Mouse (Mus musculus): ENCODE results near the gene Cdh15.
A peak's percentile ranks its signal among the peaks of the same experiment; 100 is the strongest.

Gene Cdh15

DNA sequence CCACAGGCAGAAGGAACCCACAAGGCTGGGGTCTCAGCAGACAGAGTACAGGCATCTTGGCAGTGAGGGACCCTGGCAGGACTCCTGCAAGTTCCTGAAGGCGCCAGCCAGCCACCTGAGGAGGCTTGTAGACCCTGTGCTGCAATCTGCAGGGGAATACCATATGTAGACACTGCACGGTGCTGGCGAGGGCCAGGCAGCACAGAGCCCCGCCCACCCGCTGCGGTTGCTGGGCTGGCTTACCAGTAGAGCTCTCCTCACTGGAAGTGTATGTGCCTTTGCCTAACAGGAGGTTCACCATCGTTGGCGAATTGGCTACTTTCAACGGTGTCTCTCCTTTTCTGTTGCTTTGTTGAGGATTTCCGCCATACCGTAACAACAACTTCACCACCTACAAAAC, 48.6 kb downstream of the Cdh15 start:
- no peak for DNase-seq

DNA sequence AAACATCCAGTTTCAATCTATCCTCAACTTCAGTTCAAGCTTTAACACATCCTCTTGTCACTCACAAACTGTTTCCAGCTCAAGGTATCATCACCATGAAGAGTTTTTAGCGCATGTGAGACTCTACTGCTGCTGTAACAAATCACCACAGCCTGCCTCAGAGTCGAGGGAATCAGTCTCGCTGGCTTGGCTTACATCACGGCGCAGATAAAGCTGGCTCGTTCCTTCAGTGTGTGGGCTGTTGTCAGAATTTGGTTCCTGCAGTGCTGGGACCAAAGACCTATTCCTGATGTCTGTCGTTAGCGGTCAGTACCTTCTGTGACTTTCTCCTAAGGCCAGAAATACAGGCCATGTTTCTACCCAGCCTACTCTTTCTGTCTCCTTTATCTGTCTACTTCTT, 49.4 kb downstream of the Cdh15 start:
- DNase-seq, result no peak

DNA sequence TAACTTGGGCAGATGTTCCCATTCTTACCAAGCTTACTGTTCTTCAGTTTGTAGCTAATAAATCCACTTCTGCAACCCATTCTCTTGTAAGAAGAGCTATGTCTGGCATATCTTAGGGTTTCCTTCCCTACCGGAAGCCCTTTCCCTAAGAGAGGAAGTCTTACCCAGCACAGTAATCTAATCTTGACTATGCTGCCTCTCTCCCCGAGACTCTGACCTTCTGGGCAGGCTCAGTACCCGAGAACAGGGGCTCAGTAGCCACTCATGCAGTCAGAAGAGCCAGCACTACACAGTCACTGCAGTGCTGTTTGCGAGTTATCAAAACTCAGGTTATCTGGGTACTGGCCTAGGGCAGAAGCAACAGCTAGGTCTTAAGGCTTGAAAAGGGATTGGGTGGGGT, 50.3 kb downstream of the Cdh15 start:
- DNase-seq, result no peak

DNA sequence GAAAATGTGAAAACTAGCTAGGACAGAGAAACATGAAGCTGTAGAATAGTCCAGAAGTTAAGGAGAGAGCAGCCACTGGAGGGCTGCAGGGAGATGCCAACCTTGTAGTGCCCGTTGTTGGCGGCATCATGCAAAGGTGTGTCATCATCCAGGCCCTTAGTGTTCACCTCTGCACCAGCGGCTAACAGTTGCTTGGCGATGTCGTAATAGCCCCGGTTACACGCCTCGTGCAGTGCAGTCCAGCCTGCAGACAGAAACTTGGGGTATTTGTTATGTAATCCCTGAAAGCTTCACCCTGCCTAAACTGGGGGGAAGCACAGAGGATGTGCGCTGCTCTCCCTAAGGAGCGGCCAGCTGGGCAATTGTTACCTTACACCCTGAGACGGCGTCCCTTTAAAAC, 50.7 kb downstream of the Cdh15 start:
- DNase-seq, result no peak

DNA sequence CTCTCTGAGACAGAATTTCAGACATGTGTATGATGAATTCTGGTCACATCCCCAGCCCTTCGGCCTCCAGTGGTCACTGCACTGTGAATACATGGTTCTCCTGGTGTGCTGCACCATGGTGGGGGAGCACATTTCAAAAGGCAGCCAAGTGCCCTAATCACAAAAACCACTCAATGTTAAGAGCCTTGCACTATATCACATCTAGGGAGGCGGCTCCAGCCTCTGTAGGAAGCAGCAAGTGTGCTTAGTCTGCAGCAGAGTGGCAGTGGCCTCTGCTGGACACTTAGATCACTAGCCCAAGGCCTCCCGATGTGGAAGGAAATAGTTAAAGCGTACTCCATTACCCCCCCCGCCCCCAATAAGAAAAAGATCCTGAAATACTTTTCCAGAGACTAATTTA, 51.3 kb downstream of the Cdh15 start:
- no peak for DNase-seq

DNA sequence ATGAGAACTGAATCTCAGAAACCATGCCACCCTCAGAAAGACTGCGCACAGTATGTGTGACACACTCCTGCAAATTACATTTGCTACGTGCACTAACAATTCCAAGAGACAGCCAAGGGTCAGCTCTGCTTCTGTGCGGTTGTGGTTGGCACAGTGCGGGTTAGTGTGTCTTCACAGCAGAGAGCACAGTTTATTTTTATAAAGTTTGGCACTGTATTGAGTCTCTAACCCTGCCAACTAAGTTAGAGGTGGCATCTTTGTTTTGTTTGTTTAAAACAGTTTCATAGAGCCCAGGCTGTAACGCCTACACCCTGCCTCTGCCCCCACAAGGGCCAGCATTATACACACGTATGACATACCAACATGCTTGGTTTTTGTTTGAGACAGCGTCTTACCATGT, 53.7 kb downstream of the Cdh15 start:
- no peak for DNase-seq

DNA sequence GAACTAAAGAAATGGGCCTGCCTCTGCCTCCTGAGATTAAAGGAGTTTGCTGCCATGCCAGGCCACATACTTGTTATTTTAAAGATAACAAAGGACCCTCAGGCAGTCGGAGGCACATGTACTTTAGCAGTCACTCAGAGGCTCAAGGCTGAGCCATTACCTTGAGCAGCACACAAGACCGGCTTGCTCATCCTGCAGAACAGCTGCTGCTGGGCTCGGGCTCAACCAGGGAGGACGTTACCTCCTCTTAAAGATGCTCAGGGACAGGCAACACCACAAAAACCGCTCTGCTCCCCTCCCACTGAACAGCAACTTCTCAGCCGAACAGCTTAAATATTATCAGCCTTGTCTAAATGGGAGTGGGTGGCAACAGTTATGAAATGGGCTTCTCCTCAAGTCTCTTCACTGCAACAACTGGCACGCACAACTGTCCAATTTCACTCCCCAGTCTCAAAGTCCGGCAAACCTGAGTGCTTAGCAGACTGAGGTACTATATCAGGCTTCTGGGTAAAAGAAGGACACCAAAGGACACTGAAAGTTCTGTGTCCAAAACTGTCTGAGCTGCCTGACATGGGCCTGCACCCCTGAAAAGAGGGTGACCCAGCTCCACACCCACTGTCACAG, 54.2 kb downstream of the Cdh15 start:
- DNase-seq, result no peak

DNA sequence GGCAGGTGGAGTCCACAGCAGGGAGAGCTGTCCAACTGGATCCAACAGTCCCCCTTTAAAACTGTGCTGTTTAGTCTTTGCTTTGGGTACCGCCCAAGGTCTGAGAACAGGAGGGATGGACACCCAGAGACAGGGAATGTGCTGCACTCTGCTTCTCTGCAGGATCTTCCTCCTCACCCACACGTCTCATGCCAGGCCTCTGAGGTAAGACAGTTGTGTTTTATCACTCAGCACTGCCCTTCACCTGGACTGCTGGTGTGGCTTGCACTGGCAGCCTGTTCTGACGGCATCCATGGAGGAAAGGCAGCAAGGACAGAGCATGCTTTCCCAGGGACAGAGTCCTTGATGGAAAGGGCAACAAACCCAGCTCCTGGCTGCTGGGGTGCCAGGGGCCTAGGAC, 54.8 kb downstream of the Cdh15 start:
- DNase-seq, result no peak

DNA sequence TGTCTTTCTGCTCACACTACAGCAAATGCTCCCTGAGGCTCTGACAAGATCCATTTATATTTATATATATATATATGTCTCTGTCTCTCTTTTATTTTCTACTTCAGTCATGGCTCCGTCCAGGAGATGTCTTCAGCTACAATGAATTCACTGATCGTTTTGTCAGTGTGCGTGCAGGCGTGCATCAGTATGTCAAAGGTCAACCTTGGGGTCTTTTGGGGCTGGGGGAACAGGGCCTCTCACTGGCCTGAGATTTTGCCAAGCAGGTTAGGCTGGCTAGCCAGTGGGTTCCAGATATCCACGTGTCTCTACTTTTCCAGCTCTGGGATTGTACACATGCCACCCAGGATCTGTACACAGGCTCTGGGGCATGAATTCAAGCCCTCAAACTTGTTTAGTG, 55.2 kb downstream of the Cdh15 start:
- DNase-seq, result no peak

DNA sequence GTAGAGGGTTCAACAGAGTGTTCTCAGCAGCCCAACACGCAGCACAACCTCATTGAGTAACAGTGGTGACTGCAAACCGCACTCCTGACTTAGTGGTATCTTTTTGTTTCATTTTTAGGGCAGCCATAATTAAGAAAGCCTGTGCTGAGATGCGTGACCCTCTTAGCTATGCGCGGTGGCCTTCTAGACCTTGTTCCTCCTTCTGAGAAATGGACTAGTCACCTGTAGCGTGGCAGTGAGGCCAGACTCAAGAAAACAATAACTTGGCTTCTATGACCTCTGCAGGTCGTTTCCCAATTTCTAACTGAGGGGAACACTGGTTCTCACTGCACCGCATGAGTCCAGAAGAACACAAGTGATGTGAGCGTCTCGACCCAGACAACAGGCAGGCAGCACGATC, 56.7 kb downstream of the Cdh15 start:
- no peak for DNase-seq

DNA sequence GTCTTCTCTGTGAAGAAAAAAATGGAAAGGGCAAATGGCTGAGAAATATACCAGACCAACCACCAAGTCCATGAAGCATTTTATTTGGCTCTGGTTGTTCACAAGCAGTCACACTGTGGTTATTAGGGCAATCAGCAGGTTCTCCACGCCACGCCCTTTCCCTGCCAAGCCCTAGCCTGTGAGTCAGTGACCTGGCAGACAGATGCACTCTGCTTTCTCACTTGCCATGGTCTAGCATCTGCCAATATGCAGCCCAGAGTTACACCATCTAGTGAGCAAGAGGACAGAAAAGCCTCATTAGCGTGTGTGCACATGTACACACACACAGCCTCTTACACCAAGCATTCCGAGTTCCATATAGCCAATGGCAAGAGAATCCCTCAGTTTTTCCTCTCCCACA, 57.6 kb downstream of the Cdh15 start:
- peak; percentile 51 for DNase-seq

DNA sequence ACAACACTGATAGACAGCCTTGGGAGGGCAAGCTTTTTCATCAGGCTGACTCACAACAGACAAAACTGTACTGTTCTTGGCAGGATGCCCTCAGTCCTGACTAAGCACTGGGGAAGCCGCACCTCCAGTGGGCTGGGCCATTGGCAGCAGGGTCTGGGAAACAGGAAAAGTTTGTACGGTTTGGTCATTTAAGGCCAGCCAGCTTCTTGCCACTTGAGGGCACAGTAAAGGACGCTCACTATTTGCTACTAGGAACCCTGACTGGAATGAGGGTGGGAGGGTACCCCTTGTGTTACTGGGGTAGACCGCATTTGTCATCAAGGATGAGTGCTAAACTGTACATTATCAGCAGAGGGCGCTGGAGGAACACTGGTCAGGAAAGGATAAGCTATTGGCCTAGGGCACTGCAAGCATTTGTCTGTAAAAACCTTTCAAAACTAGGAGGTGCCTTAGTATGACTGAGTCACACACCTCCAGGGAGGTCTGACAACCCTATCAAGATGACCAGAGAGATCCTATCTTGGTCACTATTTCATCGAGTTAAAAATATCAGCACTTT, 58.8 kb downstream of the Cdh15 start:
- DNase-seq, result peak; percentile 92

DNA sequence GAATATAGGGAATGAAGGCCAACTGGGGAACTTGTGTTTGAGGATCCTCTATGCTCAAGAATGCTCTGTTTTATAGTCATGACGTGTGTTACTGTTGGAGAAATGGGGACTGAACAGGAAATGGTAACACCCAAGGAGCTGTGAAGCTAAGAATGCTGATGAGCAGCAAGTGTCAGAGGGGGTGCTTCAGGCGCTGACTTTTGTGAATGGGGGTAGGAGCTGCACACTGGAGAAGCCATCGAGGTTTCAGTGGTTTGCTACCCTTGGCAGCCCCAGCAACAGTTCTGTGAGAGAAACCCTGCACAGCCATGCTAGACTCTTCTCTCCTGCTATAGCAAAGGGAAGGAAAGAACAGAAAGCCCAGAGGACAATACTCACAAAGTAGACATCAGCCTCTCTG, 64.4 kb downstream of the Cdh15 start:
- no peak for DNase-seq

DNA sequence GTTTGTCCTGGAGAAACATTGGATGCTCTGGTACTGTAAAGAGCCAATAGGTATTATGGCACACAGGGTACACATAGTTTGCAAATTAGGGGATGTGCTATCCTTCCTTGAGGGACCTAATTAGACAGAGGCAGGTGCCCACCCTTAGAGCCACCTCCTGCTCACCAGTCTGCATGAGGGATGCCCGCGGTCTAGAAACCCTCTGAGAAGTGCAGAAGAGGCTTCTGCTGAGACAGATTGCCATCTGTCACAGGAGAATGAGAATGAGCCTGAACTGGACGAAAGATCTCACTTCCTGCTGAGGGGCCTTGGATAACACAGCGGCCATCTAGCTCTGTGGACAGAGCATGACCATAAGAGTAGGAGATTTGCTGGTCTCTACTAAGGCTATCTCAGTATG, 65.1 kb downstream of the Cdh15 start:
- DNase-seq, result peak; percentile 50

DNA sequence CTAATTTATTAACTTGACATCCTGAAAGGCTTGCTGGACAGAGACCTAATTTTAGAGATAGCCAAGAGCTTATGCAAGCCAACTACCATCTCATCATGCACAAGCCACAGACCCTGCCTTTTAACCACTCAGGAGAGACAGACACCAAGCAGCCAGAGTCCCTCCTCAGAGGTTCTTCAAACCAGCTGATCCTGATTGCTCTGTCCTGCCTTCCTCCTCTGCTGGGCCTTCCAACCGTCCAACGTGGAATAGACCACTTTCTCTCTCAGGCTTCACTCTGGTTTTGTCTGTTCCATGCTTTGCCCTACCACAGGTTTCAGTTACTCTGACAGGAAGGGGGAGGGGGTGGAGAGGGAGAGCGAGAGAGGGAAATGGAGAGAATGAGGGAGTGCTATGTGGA, 69.0 kb downstream of the Cdh15 start:
- DNase-seq, result no peak
